Mouse (Mus musculus) lung, embryonic 15.5 days (tissue): Measurements from ENCODE around the gene Pramel3. TPM values are rescaled to one million over a fixed set of nuclear protein-coding genes. Genes with fewer than 3 reads are reported as not detected.
"Not testable (repeated sequence)": the region's sequence is repeated elsewhere in the genome, so short reads cannot be mapped to it uniquely, and the experiment has no call there.

Source experiments
- ATAC-seq: fragments of 200-750 bp; cut with Nextera tagmentation; 2 replicates; pipeline ENCODE4 v1.8.0; 2017; ENCODE audit warnings: moderate number of reproducible peaks, borderline replicate concordance; ENCODE audit not compliant: low FRiP score, low TSS enrichment; ENCODE audit errors: extremely low read depth
- H3K27ac ChIP-seq: fragments of 300-500 bp; sonication (generic); 2 replicates; pipeline ENCODE4 v1.5.1; 2015; ENCODE audit warnings: moderate library complexity, mild to moderate bottlenecking, inconsistent platforms
- H3K27me3 ChIP-seq: fragments of 300-500 bp; sonication (generic); 2 replicates; pipeline ENCODE4 v1.6.1; 2015; ENCODE audit warnings: inconsistent platforms
- H3K36me3 ChIP-seq: fragments of 300-500 bp; sonication (generic); 2 replicates; pipeline ENCODE4 v1.6.1; 2015; ENCODE audit warnings: inconsistent platforms
- H3K4me1 ChIP-seq: fragments of 300-500 bp; sonication (generic); 2 replicates; pipeline ENCODE4 v1.6.1; 2015; ENCODE audit warnings: inconsistent platforms
- H3K4me2 ChIP-seq: fragments of 300-500 bp; sonication (generic); 2 replicates; pipeline ENCODE4 v1.6.1; 2015; ENCODE audit warnings: inconsistent platforms, mild to moderate bottlenecking, moderate library complexity
- H3K4me3 ChIP-seq: fragments of 300-500 bp; sonication (generic); 2 replicates; pipeline ENCODE4 v1.5.1; 2015; ENCODE audit warnings: mild to moderate bottlenecking, inconsistent platforms
- H3K9ac ChIP-seq: fragments of 300-500 bp; sonication (generic); 2 replicates; pipeline ENCODE4 v1.6.1; 2015; ENCODE audit warnings: inconsistent platforms
- H3K9me3 ChIP-seq: fragments of 300-500 bp; sonication (generic); 2 replicates; pipeline ENCODE4 v1.6.1; 2016; ENCODE audit warnings: inconsistent platforms
- WGBS: fragments of 180-500 bp; shearing (Covaris S2); methylation state at CpG from one replicate; pipeline ENCODE4 v1.1.7; 2015; 5-methylcytosine and 5-hydroxymethylcytosine counted together
- polyA plus RNA-seq: library from polyadenylated mRNA; unstranded; fragments of >200 nt; fragmentation: Nextera tagmentation; extraction: Ambion mirVana; gene quantifications from 2 replicates; pipeline ENCODE4 v1.2.1, GENCODE M21; 2015

Gene Pramel3
- polyA plus RNA-seq = not detected in 2 replicates

GRCm38 (mm10) chrX:135302007-135302406 is at the start of gene Pramel3:
Pramel3 (plus strand) TSS chrX:135302307.
- not testable (repeated sequence) for H3K9ac ChIP-seq, ATAC-seq, H3K4me1 ChIP-seq, H3K4me3 ChIP-seq, H3K4me2 ChIP-seq, H3K9me3 ChIP-seq, H3K27ac ChIP-seq, H3K36me3 ChIP-seq, H3K27me3 ChIP-seq
- 91% methylated on average over 14 of the region's 14 CpGs for WGBS

DNA sequence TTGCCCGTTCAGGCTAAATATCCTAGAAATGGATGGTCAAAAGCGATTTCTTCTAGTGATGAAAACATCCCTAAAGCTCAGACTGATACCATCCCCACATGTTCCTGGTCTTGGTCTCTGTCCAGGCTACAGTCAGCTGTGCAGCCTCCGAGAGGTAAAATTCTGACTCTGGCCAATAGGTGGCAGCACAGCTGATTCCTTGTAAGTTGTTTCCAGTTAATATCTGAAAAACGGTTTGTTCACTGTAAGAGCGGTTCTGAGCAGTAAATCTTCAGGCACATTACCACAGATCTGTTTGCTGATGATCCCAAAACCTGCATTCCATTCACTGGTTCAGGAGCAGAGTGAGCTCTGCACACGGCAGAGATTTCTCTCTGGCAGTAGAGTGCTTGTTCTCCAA is 58.6 kb downstream of the Pramel3 start:
- not testable (repeated sequence) for H3K9me3 ChIP-seq, H3K9ac ChIP-seq, H3K27me3 ChIP-seq, H3K4me3 ChIP-seq, H3K4me1 ChIP-seq, H3K4me2 ChIP-seq, ATAC-seq, H3K27ac ChIP-seq, H3K36me3 ChIP-seq
- WGBS = 25% methylated on average over 3 of the region's 6 CpGs

- H3K9me3 ChIP-seq, H3K27me3 ChIP-seq, ATAC-seq, H3K27ac ChIP-seq, H3K4me3 ChIP-seq, H3K9ac ChIP-seq, H3K4me2 ChIP-seq, H3K4me1 ChIP-seq, H3K36me3 ChIP-seq: not testable (repeated sequence)
- WGBS = no CpG with 5 or more reads among the region's 4 CpGs
These were observed 59.8 kb downstream of the Pramel3 start for GRCm38 (mm10) chrX:135361943-135362342.

Other genes with a start within 250 kb of the Pramel3 start
- not detected in 2 replicates for gene Gm15023, start 124.7 kb upstream of the Pramel3 start, polyA plus RNA-seq
- 1.1 and 2.0 TPM in 2 replicates for gene Tceal6, start 91.6 kb upstream of the Pramel3 start, polyA plus RNA-seq
- gene Gm5128, start 71.0 kb downstream of the Pramel3 start, polyA plus RNA-seq = not detected in 2 replicates
- not detected in 2 replicates for gene Gm7903, start 131.5 kb downstream of the Pramel3 start, polyA plus RNA-seq
- not detected in 2 replicates for gene AV320801, start 192.3 kb downstream of the Pramel3 start, polyA plus RNA-seq